Mouse (Mus musculus) forebrain, embryonic 11.5 days (tissue): ENCODE data around the gene 4921504E06Rik. TPM values are rescaled to one million over a fixed set of nuclear protein-coding genes. Genes with fewer than 3 reads are reported as not detected.
A peak's percentile ranks its signal among the peaks of the same experiment; 100 is the strongest.

ENCODE experiments used
- ATAC-seq: fragments of 200-750 bp; cut with Nextera tagmentation; replicated peaks from 2 replicates; pipeline ENCODE4 v1.8.0; 2017; ENCODE audit warnings: moderate TSS enrichment; ENCODE audit not compliant: low FRiP score
- DNase-seq: peaks from one replicate; pipeline ENCODE4 v3.0.0-alpha.2; 2017; ENCODE audit warnings: low spot score
- H3K27ac ChIP-seq: fragments of 300-500 bp; sonication (generic); 2 replicates; pipeline ENCODE4 v1.5.1; 2014; ENCODE audit warnings: low read depth, low read length
- H3K27me3 ChIP-seq: fragments of 300-500 bp; sonication (generic); 2 replicates; pipeline ENCODE4 v1.6.1; 2014; ENCODE audit warnings: mild to moderate bottlenecking, low read length, mixed read lengths; ENCODE audit not compliant: control insufficient read depth, insufficient read depth
- H3K36me3 ChIP-seq: fragments of 300-500 bp; sonication (generic); 2 replicates; pipeline ENCODE4 v1.6.1; 2014; ENCODE audit warnings: mild to moderate bottlenecking, low read length, moderate library complexity, mixed read lengths; ENCODE audit not compliant: control insufficient read depth, insufficient read depth
- H3K4me1 ChIP-seq: fragments of 300-500 bp; sonication (generic); replicated peaks from 2 replicates; pipeline ENCODE4 v1.6.1; 2014; ENCODE audit warnings: low read length, mixed read lengths; ENCODE audit not compliant: control insufficient read depth, insufficient read depth
- H3K4me2 ChIP-seq: fragments of 300-500 bp; sonication (generic); 2 replicates; pipeline ENCODE4 v1.6.1; 2014; ENCODE audit warnings: low read depth, mild to moderate bottlenecking, low read length, moderate library complexity, mixed read lengths; ENCODE audit not compliant: severe bottlenecking
- H3K4me3 ChIP-seq: fragments of 300-500 bp; sonication (generic); 2 replicates; pipeline ENCODE4 v1.5.1; 2014; ENCODE audit warnings: low read depth, low read length
- H3K9ac ChIP-seq: fragments of 300-500 bp; sonication (generic); 2 replicates; pipeline ENCODE4 v1.6.1; 2014; ENCODE audit warnings: low read length
- H3K9me3 ChIP-seq: fragments of 300-500 bp; sonication (generic); 2 replicates; pipeline ENCODE4 v1.6.1; 2016; ENCODE audit warnings: low read length, mixed read lengths; ENCODE audit not compliant: control insufficient read depth
- WGBS: fragments of 180-500 bp; shearing (Covaris S2); extraction: QIAGEN DNeasy Blood & Tissue Kit; methylation state at CpG from one replicate; pipeline ENCODE4 v1.1.7; 2014; 5-methylcytosine and 5-hydroxymethylcytosine counted together
- polyA plus RNA-seq: library from polyadenylated mRNA; unstranded; fragments of >200 nt; fragmentation: Nextera tagmentation; extraction: Ambion mirVana; gene quantifications from 2 replicates; pipeline ENCODE4 v1.2.1, GENCODE M21; 2014

The 4921504E06Rik gene
- polyA plus RNA-seq, 1 experiment from 2014 or later, result not detected

GRCm38 (mm10) chr2:19520617-19521016 lies 33.1 kb downstream of the 4921504E06Rik start:
- 77% methylated on average over 2 of the region's 2 CpGs for WGBS
- peaks cover 3% of the 10 kb centered on the region; the same call in 1 of the 2 replicates for H3K27me3 ChIP-seq
- no peak for ATAC-seq

GRCm38 (mm10) chr2:19519768-19520167 lies 33.9 kb downstream of the 4921504E06Rik start:
- ATAC-seq, result peak; percentile 86
- Histone ChIP-seq H3K36me3 (no peaks in the 10 kb centered on the region), H3K27ac (no peak overlapping the region), H3K9ac (no peak overlapping the region), H3K4me3 (no peak overlapping the region), H3K27me3 (peaks cover 3% of the 10 kb centered on the region; the same call in 1 of the 2 replicates), H3K4me1 (no peaks in the 10 kb centered on the region), H3K9me3 (no peaks in the 10 kb centered on the region), H3K4me2 (no peak overlapping the region)
- DNase-seq, result peak; percentile 76
- 3% methylated on average over 7 of the region's 7 CpGs for WGBS

More at GRCm38 (mm10) chr2:19520617-19521016, 33.1 kb downstream of the 4921504E06Rik start:
- H3K27ac ChIP-seq, result no peak overlapping the region
- no peaks in the 10 kb centered on the region for H3K9me3 ChIP-seq
- no peak overlapping the region for H3K4me2 ChIP-seq
- DNase-seq, result no peak
- H3K4me3 ChIP-seq, result no peak overlapping the region
- no peaks in the 10 kb centered on the region for H3K4me1 ChIP-seq
- no peak overlapping the region for H3K9ac ChIP-seq
- no peaks in the 10 kb centered on the region for H3K36me3 ChIP-seq

- 41% methylated on average over 13 of the region's 13 CpGs for WGBS
- no peaks in the 10 kb centered on the region for H3K9me3 ChIP-seq
- peaks cover 3% of the 10 kb centered on the region; the same call in 1 of the 2 replicates for H3K27me3 ChIP-seq
- H3K4me3 ChIP-seq, result no peak overlapping the region
- no peaks in the 10 kb centered on the region for H3K4me1 ChIP-seq
- peak overlapping the region; percentile 22; the same call in 1 of the 2 replicates for H3K4me2 ChIP-seq
- ATAC-seq, result peak; percentile 43; the same call in 1 of the 2 replicates
- no peaks in the 10 kb centered on the region for H3K36me3 ChIP-seq
- no peak overlapping the region for H3K9ac ChIP-seq
- peak; percentile 46 for DNase-seq
- no peak overlapping the region for H3K27ac ChIP-seq
These were observed 35.8 kb downstream of the 4921504E06Rik start for GRCm38 (mm10) chr2:19517952-19518351.

DNA sequence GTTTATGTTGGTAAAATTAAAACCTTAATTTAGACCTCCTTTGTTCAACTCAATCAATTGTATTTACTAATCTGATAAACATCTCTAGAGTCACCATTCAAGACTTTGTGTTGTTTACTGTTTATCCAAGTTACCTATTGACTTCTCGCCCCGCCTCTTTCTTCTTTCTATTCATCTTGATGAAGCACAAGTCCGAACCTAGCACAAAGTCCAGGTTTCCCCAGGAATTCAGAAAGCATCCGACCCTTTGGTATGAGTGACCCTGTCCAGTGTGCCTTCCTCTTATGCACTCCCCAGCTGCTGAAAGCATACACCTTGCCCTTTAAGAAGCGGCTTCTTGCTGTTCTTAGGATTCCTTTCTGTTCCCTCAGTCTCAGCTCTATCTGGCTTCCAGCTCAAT lies 41.3 kb downstream of the 4921504E06Rik start:
- no peak for DNase-seq
- no peak overlapping the region for H3K4me2 ChIP-seq
- H3K4me1 ChIP-seq, result no peaks in the 10 kb centered on the region
- H3K27me3 ChIP-seq, result no peaks in the 10 kb centered on the region
- 61% methylated on average over 5 of the region's 5 CpGs for WGBS
- H3K36me3 ChIP-seq, result no peaks in the 10 kb centered on the region
- no peak for ATAC-seq
- no peak overlapping the region for H3K27ac ChIP-seq
- H3K9me3 ChIP-seq, result no peaks in the 10 kb centered on the region
- no peak overlapping the region for H3K4me3 ChIP-seq
- H3K9ac ChIP-seq, result no peak overlapping the region

- Histone ChIP-seq H3K4me3 (no peak overlapping the region), H3K4me2 (no peak overlapping the region), H3K9me3 (no peaks in the 10 kb centered on the region), H3K9ac (no peak overlapping the region), H3K36me3 (no peaks in the 10 kb centered on the region), H3K27ac (no peak overlapping the region), H3K27me3 (no peaks in the 10 kb centered on the region), H3K4me1 (no peaks in the 10 kb centered on the region)
- ATAC-seq (no peak), DNase-seq (no peak)
- WGBS, result 56% methylated on average over 5 of the region's 5 CpGs
These were observed 42.7 kb downstream of the 4921504E06Rik start for GRCm38 (mm10) chr2:19511032-19511431.

DNA sequence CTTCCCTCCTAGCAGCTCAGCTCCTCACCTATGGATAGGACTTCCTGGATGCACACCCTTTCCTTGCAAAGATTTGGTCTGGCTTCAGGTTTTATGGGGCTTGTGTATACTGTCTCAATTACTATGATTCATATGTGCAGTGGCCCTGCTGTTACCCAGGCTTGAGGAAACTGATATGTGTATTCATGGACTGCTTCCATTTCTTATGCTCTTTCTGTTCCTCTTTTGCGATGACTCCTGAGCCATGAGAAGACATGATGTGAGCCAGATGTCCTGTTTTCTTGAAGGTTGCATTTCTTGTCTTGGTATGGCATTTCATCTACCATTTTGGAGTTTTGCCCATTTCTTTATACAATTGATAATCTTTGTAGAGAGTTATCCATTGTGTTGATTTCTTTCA lies 48.0 kb downstream of the 4921504E06Rik start:
- H3K9me3 ChIP-seq, result no peaks in the 10 kb centered on the region
- no peaks in the 10 kb centered on the region for H3K4me1 ChIP-seq
- H3K27ac ChIP-seq, result no peak overlapping the region
- no peak overlapping the region for H3K9ac ChIP-seq
- DNase-seq, result no peak
- H3K27me3 ChIP-seq, result no peaks in the 10 kb centered on the region
- H3K4me2 ChIP-seq, result no peak overlapping the region
- H3K36me3 ChIP-seq, result no peaks in the 10 kb centered on the region
- no peak overlapping the region for H3K4me3 ChIP-seq
- no peak for ATAC-seq
- WGBS, result 93% methylated on average over 1 of the region's 1 CpGs

DNA sequence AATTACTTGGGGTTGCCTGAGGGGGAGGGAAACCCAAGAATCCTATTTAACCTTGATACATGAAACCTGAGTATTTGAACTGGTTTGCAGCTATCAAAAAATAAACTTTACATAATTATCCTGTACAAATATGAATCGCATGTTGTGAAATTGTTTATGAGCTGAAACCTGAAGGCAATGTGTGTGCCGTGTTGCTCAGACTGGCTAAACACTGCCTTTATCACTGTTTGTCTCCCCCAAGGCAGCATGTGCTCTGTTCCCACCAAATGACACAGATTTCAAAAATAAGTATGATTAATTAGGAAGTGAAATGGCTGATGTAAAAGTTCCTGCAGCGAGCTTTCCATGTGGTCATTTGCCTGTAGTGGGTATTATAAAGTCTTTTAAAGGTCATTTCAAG lies 63.5 kb downstream of the 4921504E06Rik start:
- 79% methylated on average over 3 of the region's 3 CpGs for WGBS
- no peak overlapping the region for H3K4me3 ChIP-seq
- H3K9me3 ChIP-seq, result no peaks in the 10 kb centered on the region
- no peak overlapping the region for H3K4me2 ChIP-seq
- H3K36me3 ChIP-seq, result no peaks in the 10 kb centered on the region
- DNase-seq (no peak), ATAC-seq (no peak)
- H3K4me1 ChIP-seq, result no peaks in the 10 kb centered on the region
- H3K9ac ChIP-seq, result no peak overlapping the region
- H3K27me3 ChIP-seq, result no peaks in the 10 kb centered on the region
- no peak overlapping the region for H3K27ac ChIP-seq

- H3K9ac ChIP-seq, result no peak overlapping the region
- no peak overlapping the region for H3K4me2 ChIP-seq
- no peak for ATAC-seq
- H3K9me3 ChIP-seq, result no peaks in the 10 kb centered on the region
- no peak overlapping the region for H3K4me3 ChIP-seq
- no peak for DNase-seq
- H3K4me1 ChIP-seq, result no peaks in the 10 kb centered on the region
- H3K27ac ChIP-seq, result no peak overlapping the region
- no peaks in the 10 kb centered on the region for H3K36me3 ChIP-seq
- peaks cover 13% of the 10 kb centered on the region for H3K27me3 ChIP-seq
- WGBS, result 43% methylated on average over 2 of the region's 2 CpGs
These were observed 91.8 kb downstream of the 4921504E06Rik start for GRCm38 (mm10) chr2:19461940-19462339.

DNA sequence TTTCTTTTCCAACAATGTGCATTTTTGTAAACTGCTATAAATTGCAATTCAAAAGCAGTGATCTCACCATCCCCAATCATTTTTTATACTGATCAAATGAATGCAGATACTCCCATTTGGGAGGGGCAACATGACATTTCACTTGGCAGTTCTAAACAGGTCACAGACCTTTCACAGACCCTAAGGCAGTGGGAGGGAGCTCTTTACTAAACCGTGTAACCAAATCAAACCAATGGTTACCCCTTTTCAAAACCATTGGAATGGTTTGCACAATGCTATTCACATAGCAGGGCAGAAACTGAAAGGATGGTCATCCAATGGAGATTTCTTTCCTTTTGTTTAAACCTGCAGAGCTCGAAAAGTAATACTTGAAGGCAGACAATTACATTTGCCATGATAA lies 94.9 kb downstream of the 4921504E06Rik start:
- Histone ChIP-seq H3K4me2 (no peak overlapping the region), H3K27ac (no peak overlapping the region), H3K4me1 (no peaks in the 10 kb centered on the region), H3K9me3 (no peaks in the 10 kb centered on the region), H3K27me3 (peaks cover 45% of the 10 kb centered on the region), H3K36me3 (no peaks in the 10 kb centered on the region), H3K4me3 (no peak overlapping the region), H3K9ac (no peak overlapping the region)
- ATAC-seq (no peak), DNase-seq (no peak)
- 14% methylated on average over 2 of the region's 2 CpGs for WGBS
